Mouse (Mus musculus): Measurements from ENCODE around the gene 4921507P07Rik.
A peak's percentile ranks its signal among the peaks of the same experiment; 100 is the strongest.

DNA sequence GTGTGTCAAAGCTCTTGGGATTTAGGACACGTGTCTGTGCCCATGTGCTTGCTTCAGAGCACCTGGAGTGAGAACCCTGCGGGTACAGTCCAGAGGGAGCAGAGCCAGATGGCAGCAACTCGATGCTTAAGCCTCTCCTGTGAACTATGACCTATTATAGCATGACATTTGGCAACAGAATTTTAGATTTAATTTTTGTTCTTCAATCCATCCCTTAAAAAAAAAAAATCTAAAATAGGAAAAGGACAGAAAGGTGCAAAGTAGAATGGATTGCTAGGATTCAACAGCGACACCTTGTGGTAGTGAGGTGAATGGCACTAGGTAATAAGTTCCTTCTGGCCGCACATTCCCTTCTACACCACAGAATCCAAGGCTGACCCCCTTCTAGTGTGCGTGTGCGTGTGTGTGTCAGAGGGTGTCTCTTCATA lies 69.8 kb downstream of the 4921507P07Rik start:
- TF ChIP-seq CTCF (IDR thresholded peaks at IDR 0.05; ENCODE audit: control insufficient read depth, insufficient read depth, low read length) (peak; percentile 58), POLR2A (IDR thresholded peaks at IDR 0.05; ENCODE audit: borderline replicate concordance, control insufficient read depth, low read depth, low read length) (no peak)

Measured in bone marrow, adult 2 months (tissue).